Mouse (Mus musculus): ENCODE measurements around the gene Olfr105-ps. TPM values are rescaled to one million over a fixed set of nuclear protein-coding genes. Genes with fewer than 3 reads are reported as not detected.

Gene Olfr105-ps
- polyA plus RNA-seq (2014; fragmentation: Nextera tagmentation; extraction: Ambion mirVana) = not detected in 2 replicates

DNA sequence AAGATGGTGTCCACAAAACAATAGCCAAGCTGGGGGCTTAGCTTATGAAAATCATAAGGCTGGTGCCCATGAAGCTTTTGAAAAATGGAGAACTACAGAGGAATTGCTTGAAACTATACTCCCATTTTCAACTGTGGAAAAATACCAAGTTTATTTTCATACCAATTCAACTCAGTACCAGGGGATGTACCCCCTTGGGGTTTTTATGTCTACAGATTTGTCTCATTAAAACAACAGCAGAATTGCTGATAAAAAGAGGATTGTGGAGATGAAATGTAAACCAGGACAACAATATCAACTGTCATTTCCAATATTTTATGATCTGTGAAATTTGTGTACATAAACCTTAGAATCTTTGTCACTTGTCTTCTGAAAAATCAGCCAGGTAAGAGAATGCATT, at the start of gene Olfr105-ps:
Gene Olfr105-ps, plus strand, starts transcription at position 301 of the 400 bp plus-strand sequence.
- Histone ChIP-seq H3K27ac (ENCODE audit: low read depth, low read length) (no peak within 1 kb of the TSS), H3K9ac (ENCODE audit: low read depth, low read length) (no peak within 1 kb of the TSS), H3K4me3 (ENCODE audit: low read depth, low read length) (no peak within 1 kb of the TSS), H3K36me3 (ENCODE audit: control insufficient read depth, insufficient read depth, low read length) (no peaks in the 10 kb centered on the region), H3K9me3 (ENCODE audit: control insufficient read depth, low read length) (no peaks in the 10 kb centered on the region), H3K4me1 (replicated peaks; ENCODE audit: control insufficient read depth, insufficient read depth, low read length) (no peaks in the 10 kb centered on the region), H3K4me2 (no peak within 1 kb of the TSS), H3K27me3 (replicated peaks; ENCODE audit: control insufficient read depth, insufficient read depth, low read length) (no peaks in the 10 kb centered on the region)
- no peak for DNase-seq (ENCODE audit: low spot score)
- no peak for ATAC-seq (replicated peaks; ENCODE audit: low FRiP score)

DNA sequence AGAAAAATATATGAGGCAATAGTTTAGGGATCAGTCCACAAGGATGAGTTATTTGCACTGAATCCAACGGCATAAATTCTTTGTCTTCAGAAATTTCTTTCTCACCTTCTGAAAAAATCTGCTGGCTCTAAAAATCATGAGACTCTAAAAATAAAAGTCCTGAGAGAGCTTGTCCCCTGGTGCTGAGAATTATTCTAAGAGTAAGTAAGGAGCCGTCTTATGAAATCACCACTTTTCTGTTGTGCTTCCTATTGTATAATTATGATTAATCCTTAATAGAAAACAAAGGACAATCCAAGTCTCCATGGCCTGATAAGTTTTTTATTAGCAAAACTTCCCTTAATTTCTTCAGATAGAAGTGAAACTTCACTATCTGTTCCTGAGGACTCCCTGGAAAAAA, 39.2 kb upstream of the Olfr105-ps start, which contains the start of gene Olfr103:
Gene Olfr103, minus strand, starts transcription at position 101 of the 400 bp plus-strand sequence.
- no peaks in the 10 kb centered on the region for H3K4me1 ChIP-seq (replicated peaks; ENCODE audit: control insufficient read depth, insufficient read depth, low read length)
- no peaks in the 10 kb centered on the region for H3K27me3 ChIP-seq (replicated peaks; ENCODE audit: control insufficient read depth, insufficient read depth, low read length)
- 79% methylated on average over 2 of the region's 2 CpGs for WGBS
- DNase-seq (ENCODE audit: low spot score) (no peak), ATAC-seq (replicated peaks; ENCODE audit: low FRiP score) (no peak)
- no peaks in the 10 kb centered on the region for H3K36me3 ChIP-seq (ENCODE audit: control insufficient read depth, insufficient read depth, low read length)
- H3K4me3 ChIP-seq (ENCODE audit: low read depth, low read length) = no peak within 1 kb of the TSS
- no peak within 1 kb of the TSS for H3K9ac ChIP-seq (ENCODE audit: low read depth, low read length)
- H3K9me3 ChIP-seq (ENCODE audit: control insufficient read depth, low read length) = no peaks in the 10 kb centered on the region
- no peak within 1 kb of the TSS for H3K4me2 ChIP-seq
- H3K27ac ChIP-seq (ENCODE audit: low read depth, low read length) = no peak within 1 kb of the TSS

DNA sequence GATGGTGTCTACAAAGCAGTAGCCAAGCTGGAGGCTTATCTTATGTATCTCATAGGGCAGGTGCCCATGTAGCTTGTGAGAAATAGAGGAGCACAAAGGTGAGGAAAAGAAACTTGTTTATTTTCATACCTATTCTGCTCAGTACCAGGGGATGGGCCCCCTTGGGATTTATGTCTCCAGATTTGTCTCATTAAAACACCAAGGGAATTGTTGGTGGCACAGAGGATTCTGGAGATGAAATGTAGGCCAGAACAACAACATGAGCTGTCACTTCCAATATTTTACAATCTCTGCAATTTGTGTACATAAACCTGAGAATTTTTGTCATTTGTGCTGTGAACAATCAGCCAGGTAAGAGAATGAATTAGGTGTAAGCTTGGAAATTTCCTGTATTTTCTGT, 19.6 kb upstream of the Olfr105-ps start, which contains the start of gene Olfr104-ps:
Gene Olfr104-ps, plus strand, starts transcription at position 301 of the 400 bp plus-strand sequence.
- no peak for ATAC-seq (replicated peaks; ENCODE audit: low FRiP score)
- Histone ChIP-seq H3K36me3 (ENCODE audit: control insufficient read depth, insufficient read depth, low read length) (no peaks in the 10 kb centered on the region), H3K4me3 (ENCODE audit: low read depth, low read length) (no peak within 1 kb of the TSS), H3K4me1 (replicated peaks; ENCODE audit: control insufficient read depth, insufficient read depth, low read length) (no peaks in the 10 kb centered on the region), H3K27me3 (replicated peaks; ENCODE audit: control insufficient read depth, insufficient read depth, low read length) (no peaks in the 10 kb centered on the region), H3K9ac (ENCODE audit: low read depth, low read length) (no peak within 1 kb of the TSS), H3K4me2 (no peak within 1 kb of the TSS), H3K27ac (ENCODE audit: low read depth, low read length) (no peak within 1 kb of the TSS), H3K9me3 (ENCODE audit: control insufficient read depth, low read length) (no peaks in the 10 kb centered on the region)
- no peak for DNase-seq (ENCODE audit: low spot score)

DNA sequence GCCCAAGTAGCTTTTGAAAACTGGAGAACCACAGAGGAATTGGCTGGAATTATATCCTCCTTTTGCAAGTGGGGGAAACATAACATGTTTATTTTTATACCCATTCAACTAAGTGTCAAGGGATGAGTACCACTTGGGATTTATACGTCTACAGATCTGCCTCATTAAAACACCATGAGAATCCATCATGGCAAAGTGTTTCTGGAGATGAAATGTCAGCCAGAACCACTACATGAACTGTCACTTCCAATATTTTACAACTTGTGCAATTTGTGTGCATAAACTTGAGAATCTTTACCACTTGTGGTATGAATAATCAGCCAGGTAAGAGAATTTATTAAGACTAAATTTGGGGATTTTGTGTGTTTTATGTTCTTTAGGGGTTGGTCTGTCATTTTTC, 11.3 kb downstream of the Olfr105-ps start, which contains the start of gene Olfr106-ps:
Gene Olfr106-ps, plus strand, starts transcription at position 301 of the 400 bp plus-strand sequence.
- H3K27ac ChIP-seq (ENCODE audit: low read depth, low read length) = no peak within 1 kb of the TSS
- no peak for DNase-seq (ENCODE audit: low spot score)
- no peaks in the 10 kb centered on the region for H3K4me1 ChIP-seq (replicated peaks; ENCODE audit: control insufficient read depth, insufficient read depth, low read length)
- ATAC-seq (replicated peaks; ENCODE audit: low FRiP score) = no peak
- whole genome bisulfite sequencing = 61% methylated on average over 1 of the region's 1 CpGs
- no peak within 1 kb of the TSS for H3K4me2 ChIP-seq
- no peaks in the 10 kb centered on the region for H3K27me3 ChIP-seq (replicated peaks; ENCODE audit: control insufficient read depth, insufficient read depth, low read length)
- no peaks in the 10 kb centered on the region for H3K36me3 ChIP-seq (ENCODE audit: control insufficient read depth, insufficient read depth, low read length)
- no peaks in the 10 kb centered on the region for H3K9me3 ChIP-seq (ENCODE audit: control insufficient read depth, low read length)
- no peak within 1 kb of the TSS for H3K9ac ChIP-seq (ENCODE audit: low read depth, low read length)
- H3K4me3 ChIP-seq (ENCODE audit: low read depth, low read length) = no peak within 1 kb of the TSS

DNA sequence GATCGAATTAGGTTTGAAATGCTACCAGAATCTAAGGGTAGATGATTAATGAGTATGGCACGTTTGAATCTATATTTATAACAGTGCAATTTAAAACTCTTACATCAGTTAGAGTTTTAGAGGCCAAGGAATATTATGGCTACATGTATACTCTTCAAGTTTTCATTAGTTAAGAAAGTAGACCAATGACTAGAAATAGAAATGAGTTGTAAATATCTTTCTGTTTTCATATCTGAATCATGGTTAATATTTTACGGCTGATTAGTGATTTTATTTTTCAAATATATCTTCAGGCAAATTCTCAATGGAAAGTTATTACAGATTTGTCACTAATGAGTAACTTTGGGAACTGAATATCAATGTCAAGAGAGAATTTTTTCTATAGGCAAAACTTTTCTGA, 20.1 kb downstream of the Olfr105-ps start, which contains the start of gene Olfr107:
Gene Olfr107, plus strand, starts transcription at position 301 of the 400 bp plus-strand sequence.
- no peak within 1 kb of the TSS for H3K27ac ChIP-seq (ENCODE audit: low read depth, low read length)
- WGBS = 75% methylated on average over 3 of the region's 3 CpGs
- no peak for ATAC-seq (replicated peaks; ENCODE audit: low FRiP score)
- no peaks in the 10 kb centered on the region for H3K27me3 ChIP-seq (replicated peaks; ENCODE audit: control insufficient read depth, insufficient read depth, low read length)
- DNase-seq (ENCODE audit: low spot score) = no peak
- H3K9me3 ChIP-seq (ENCODE audit: control insufficient read depth, low read length) = no peaks in the 10 kb centered on the region
- no peak within 1 kb of the TSS for H3K4me3 ChIP-seq (ENCODE audit: low read depth, low read length)
- H3K9ac ChIP-seq (ENCODE audit: low read depth, low read length) = no peak within 1 kb of the TSS
- H3K36me3 ChIP-seq (ENCODE audit: control insufficient read depth, insufficient read depth, low read length) = no peaks in the 10 kb centered on the region
- no peak within 1 kb of the TSS for H3K4me2 ChIP-seq
- H3K4me1 ChIP-seq (replicated peaks; ENCODE audit: control insufficient read depth, insufficient read depth, low read length) = no peaks in the 10 kb centered on the region

DNA sequence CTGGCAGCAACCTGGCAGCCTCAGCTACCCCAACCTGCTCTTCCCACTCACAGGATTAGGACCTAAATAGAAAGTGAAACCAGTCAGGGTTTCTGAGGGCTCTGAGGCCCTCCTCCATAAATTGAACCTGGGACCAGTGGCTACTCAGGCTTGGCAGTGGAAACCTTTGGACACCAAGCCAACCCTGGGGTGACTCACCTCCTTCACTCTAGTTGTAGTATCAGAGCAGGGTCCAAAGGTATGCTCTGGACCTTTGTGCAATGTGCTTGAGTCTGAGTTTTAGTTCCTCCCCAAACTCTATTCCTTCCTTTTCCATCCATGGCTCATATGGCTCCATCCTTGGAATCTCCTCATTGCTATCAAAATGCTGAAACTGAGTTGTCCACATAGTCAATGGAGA, 34.5 kb downstream of the Olfr105-ps start:
- H3K4me1 ChIP-seq (replicated peaks; ENCODE audit: control insufficient read depth, insufficient read depth, low read length) = no peaks in the 10 kb centered on the region
- DNase-seq (ENCODE audit: low spot score) (no peak), ATAC-seq (replicated peaks; ENCODE audit: low FRiP score) (no peak)
- H3K27ac ChIP-seq (ENCODE audit: low read depth, low read length) = no peak overlapping the region
- H3K4me2 ChIP-seq = no peak overlapping the region
- H3K4me3 ChIP-seq (ENCODE audit: low read depth, low read length) = no peak overlapping the region
- peaks cover 2% of the 10 kb centered on the region; the same call in 1 of the 2 replicates for H3K9me3 ChIP-seq (ENCODE audit: control insufficient read depth, low read length)
- no peaks in the 10 kb centered on the region for H3K36me3 ChIP-seq (ENCODE audit: control insufficient read depth, insufficient read depth, low read length)
- H3K27me3 ChIP-seq (replicated peaks; ENCODE audit: control insufficient read depth, insufficient read depth, low read length) = no peaks in the 10 kb centered on the region
- no peak overlapping the region for H3K9ac ChIP-seq (ENCODE audit: low read depth, low read length)

Other genes starting within 250 kb of the Olfr105-ps start
- gene Olfr93, start 217.5 kb upstream of the Olfr105-ps start, polyA plus RNA-seq (2014; fragmentation: Nextera tagmentation; extraction: Ambion mirVana) = not detected in 2 replicates
- not detected in 2 replicates for gene Ubd, start 185.1 kb upstream of the Olfr105-ps start, polyA plus RNA-seq (2014; fragmentation: Nextera tagmentation; extraction: Ambion mirVana)
- gene Olfr94, start 178.0 kb upstream of the Olfr105-ps start, polyA plus RNA-seq (2014; fragmentation: Nextera tagmentation; extraction: Ambion mirVana) = not detected in 2 replicates
- gene Olfr95, start 165.9 kb upstream of the Olfr105-ps start, polyA plus RNA-seq (2014; fragmentation: Nextera tagmentation; extraction: Ambion mirVana) = not detected in 2 replicates
- gene Olfr96, start 158.9 kb upstream of the Olfr105-ps start, polyA plus RNA-seq (2014; fragmentation: Nextera tagmentation; extraction: Ambion mirVana) = not detected in 2 replicates
- gene Olfr97, start 141.7 kb upstream of the Olfr105-ps start, polyA plus RNA-seq (2014; fragmentation: Nextera tagmentation; extraction: Ambion mirVana) = not detected in 2 replicates
- gene Olfr98, start 115.3 kb upstream of the Olfr105-ps start, polyA plus RNA-seq (2014; fragmentation: Nextera tagmentation; extraction: Ambion mirVana) = not detected in 2 replicates
- gene H2-M3, start 108.8 kb upstream of the Olfr105-ps start, polyA plus RNA-seq (2014; fragmentation: Nextera tagmentation; extraction: Ambion mirVana) = 1.4 and 1.9 TPM in 2 replicates
- not detected in 2 replicates for gene Olfr99, start 95.6 kb upstream of the Olfr105-ps start, polyA plus RNA-seq (2014; fragmentation: Nextera tagmentation; extraction: Ambion mirVana)
- not detected in 2 replicates for gene Olfr101, start 74.7 kb upstream of the Olfr105-ps start, polyA plus RNA-seq (2014; fragmentation: Nextera tagmentation; extraction: Ambion mirVana)
- not detected in 2 replicates for gene Olfr102, start 62.0 kb upstream of the Olfr105-ps start, polyA plus RNA-seq (2014; fragmentation: Nextera tagmentation; extraction: Ambion mirVana)
- gene Olfr103, start 39.3 kb upstream of the Olfr105-ps start, polyA plus RNA-seq (2014; fragmentation: Nextera tagmentation; extraction: Ambion mirVana) = not detected in 2 replicates
- not detected in 2 replicates for gene Olfr104-ps, start 19.5 kb upstream of the Olfr105-ps start, polyA plus RNA-seq (2014; fragmentation: Nextera tagmentation; extraction: Ambion mirVana)
- not detected in 2 replicates for gene Olfr106-ps, start 11.4 kb downstream of the Olfr105-ps start, polyA plus RNA-seq (2014; fragmentation: Nextera tagmentation; extraction: Ambion mirVana)
- gene Olfr107, start 20.2 kb downstream of the Olfr105-ps start, polyA plus RNA-seq (2014; fragmentation: Nextera tagmentation; extraction: Ambion mirVana) = not detected in 2 replicates
- gene Olfr108, start 66.4 kb downstream of the Olfr105-ps start, polyA plus RNA-seq (2014; fragmentation: Nextera tagmentation; extraction: Ambion mirVana) = not detected in 2 replicates
- not detected in 2 replicates for gene Olfr109, start 79.9 kb downstream of the Olfr105-ps start, polyA plus RNA-seq (2014; fragmentation: Nextera tagmentation; extraction: Ambion mirVana)
- not detected in 2 replicates for gene H2-M2, start 104.5 kb downstream of the Olfr105-ps start, polyA plus RNA-seq (2014; fragmentation: Nextera tagmentation; extraction: Ambion mirVana)
- gene Olfr110, start 113.4 kb downstream of the Olfr105-ps start, polyA plus RNA-seq (2014; fragmentation: Nextera tagmentation; extraction: Ambion mirVana) = not detected in 2 replicates
- gene Olfr111, start 129.0 kb downstream of the Olfr105-ps start, polyA plus RNA-seq (2014; fragmentation: Nextera tagmentation; extraction: Ambion mirVana) = not detected in 2 replicates
- not detected in 2 replicates for gene Olfr112, start 190.4 kb downstream of the Olfr105-ps start, polyA plus RNA-seq (2014; fragmentation: Nextera tagmentation; extraction: Ambion mirVana)
- gene Olfr113, start 198.6 kb downstream of the Olfr105-ps start, polyA plus RNA-seq (2014; fragmentation: Nextera tagmentation; extraction: Ambion mirVana) = not detected in 2 replicates
- gene Olfr114, start 213.7 kb downstream of the Olfr105-ps start, polyA plus RNA-seq (2014; fragmentation: Nextera tagmentation; extraction: Ambion mirVana) = not detected in 2 replicates
- not detected in 2 replicates for gene Olfr115, start 248.1 kb downstream of the Olfr105-ps start, polyA plus RNA-seq (2014; fragmentation: Nextera tagmentation; extraction: Ambion mirVana)
- not detected in 2 replicates for gene Olfr116, start 248.2 kb downstream of the Olfr105-ps start, polyA plus RNA-seq (2014; fragmentation: Nextera tagmentation; extraction: Ambion mirVana)